In the genomic region with DNA sequence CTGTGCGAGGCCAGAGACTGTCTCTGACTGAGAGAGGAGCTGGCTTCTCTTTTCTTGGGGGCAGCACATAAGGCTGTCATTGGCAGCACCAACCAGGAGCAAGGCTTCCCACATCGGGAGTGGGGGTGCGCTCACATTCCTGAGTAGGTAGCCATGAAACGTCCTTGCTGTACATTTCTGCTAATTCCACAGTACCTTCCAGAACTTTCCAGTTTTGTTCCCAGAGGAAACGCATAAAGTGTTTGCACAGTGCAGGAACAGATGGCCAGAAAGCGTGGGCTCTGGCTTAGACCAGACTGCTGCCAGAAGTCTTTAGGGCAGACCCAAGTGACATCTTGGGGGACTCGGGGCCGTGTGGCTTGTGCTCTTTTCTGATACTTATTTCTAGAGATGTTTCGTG, we compare ENCODE assay signal across 9 mouse cellular contexts. TPM values are rescaled to one million over a fixed set of nuclear protein-coding genes. Genes with fewer than 3 reads are reported as not detected.
DNase-seq lines count a peak whose midpoint lies in the region; ATAC-seq lines count a peak whose summit lies in the region.
"Had no signal": no experiment of that assay in that cellular context is flagged by ENCODE, and none has a peak within 500 bp of the region (broad histone marks: within the 10 kb centered on the region; RNA-seq: fewer than 3 reads in every experiment).

No protein-coding gene starts in this region.

- peak overlapping the region; percentile 33 for H3K4me2 ChIP-seq in kidney, embryonic 14.5 days (replicated peaks; ENCODE audit: low read depth, low read length)
- no peak overlapping the region for H3K4me2 ChIP-seq in forebrain, embryonic 13.5 days
- peak overlapping the region; percentile 45 for H3K4me2 ChIP-seq in limb, embryonic 15.5 days

- H3K9ac ChIP-seq in kidney, embryonic 14.5 days (ENCODE audit: low read depth, low read length) = peak overlapping the region; percentile 20; the same call in 1 of the 2 replicates
- peak overlapping the region; percentile 45; the same call in 1 of the 2 replicates for H3K9ac ChIP-seq in forebrain, embryonic 13.5 days
- H3K9ac ChIP-seq in limb, embryonic 15.5 days = peak overlapping the region; percentile 14; the same call in 1 of the 2 replicates

- 53% methylated on average over 9 of the region's 9 CpGs for WGBS in kidney, embryonic 14.5 days
- WGBS in forebrain, embryonic 13.5 days = 88% methylated on average over 9 of the region's 9 CpGs
- 14% methylated on average over 9 of the region's 9 CpGs for WGBS in limb, embryonic 15.5 days

- H3K4me1 ChIP-seq in kidney, embryonic 14.5 days (ENCODE audit: control insufficient read depth, insufficient read depth, low read length) = peaks cover 37% of the 10 kb centered on the region
- peaks cover 23% of the 10 kb centered on the region for H3K4me1 ChIP-seq in forebrain, embryonic 13.5 days
- peaks cover 79% of the 10 kb centered on the region for H3K4me1 ChIP-seq in limb, embryonic 15.5 days

- H3K36me3 ChIP-seq in kidney, embryonic 14.5 days (ENCODE audit: control insufficient read depth, insufficient read depth, low read length) = no peaks in the 10 kb centered on the region
- peaks cover 4% of the 10 kb centered on the region; the same call in 1 of the 2 replicates for H3K36me3 ChIP-seq in forebrain, embryonic 13.5 days (ENCODE audit: poor library complexity, severe bottlenecking)
- H3K36me3 ChIP-seq in limb, embryonic 15.5 days = no peaks in the 10 kb centered on the region

- no peak for DNase-seq in kidney, postnatal 36 days
- DNase-seq in cerebellum, postnatal 25 days = peak; percentile 72 to 73
- no peak for DNase-seq in thymus, postnatal 25 days
- DNase-seq: right cerebral cortex, postnatal 14 days had no signal

- H3K27me3 ChIP-seq in kidney, embryonic 14.5 days (ENCODE audit: control insufficient read depth, insufficient read depth, low read length) = no peaks in the 10 kb centered on the region
- H3K27me3 ChIP-seq in forebrain, embryonic 13.5 days = no peaks in the 10 kb centered on the region
- no peaks in the 10 kb centered on the region for H3K27me3 ChIP-seq in limb, embryonic 15.5 days

- peak overlapping the region; percentile 74 for H3K27ac ChIP-seq in kidney, embryonic 14.5 days (ENCODE audit: low read depth, low read length)
- peak overlapping the region; percentile 25; the same call in 1 of the 2 replicates for H3K27ac ChIP-seq in forebrain, embryonic 13.5 days
- H3K27ac ChIP-seq in limb, embryonic 15.5 days = peak overlapping the region; percentile 98

- H3K4me3 ChIP-seq in kidney, embryonic 14.5 days (ENCODE audit: low read length) = 0 out of 2 replicates have a peak overlapping the region, but pooled peaks have one; percentile 2
- H3K4me3 ChIP-seq in forebrain, embryonic 13.5 days = no peak overlapping the region
- peak overlapping the region; percentile 24 for H3K4me3 ChIP-seq in limb, embryonic 15.5 days

- no peak for ATAC-seq in kidney, embryonic 14.5 days (ENCODE audit: low FRiP score, low TSS enrichment)
- ATAC-seq in forebrain, embryonic 13.5 days = no peak
- ATAC-seq in limb, embryonic 15.5 days (ENCODE audit: insufficient number of reproducible peaks, low FRiP score, low TSS enrichment, low read depth) = peak; percentile 62
- ATAC-seq in CD4-positive, CD25-positive, alpha-beta regulatory T cell, adult 4 months = no peak
- ATAC-seq in erythroblast, adult 5-6 weeks (replicated peaks; ENCODE audit: low FRiP score, poor library complexity, severe bottlenecking) = no peak

- 0 out of 2 replicates have a peak, but pooled peaks cover 2% of the 10 kb centered on the region for H3K9me3 ChIP-seq in kidney, embryonic 14.5 days (ENCODE audit: control insufficient read depth, low read length)
- H3K9me3 ChIP-seq in forebrain, embryonic 13.5 days (replicated peaks) = no peaks in the 10 kb centered on the region
- H3K9me3 ChIP-seq in limb, embryonic 15.5 days = no peaks in the 10 kb centered on the region

RNA-seq across cellular contexts. Expression of gene Faap20, which starts 34.0 kb away (rescaled TPM):
- 63.4 and 73.8 TPM in 2 replicates for polyA plus RNA-seq in kidney, embryonic 14.5 days (2014; fragmentation: Nextera tagmentation; extraction: Ambion mirVana)
- 90.3 and 93.2 TPM in 2 replicates for polyA plus RNA-seq in forebrain, embryonic 13.5 days (2015; fragmentation: Nextera tagmentation; extraction: Ambion mirVana)
- 74.0 and 76.2 TPM in 2 replicates for polyA plus RNA-seq in limb, embryonic 15.5 days (2015; fragmentation: Nextera tagmentation; extraction: Ambion mirVana)
- 10 to 100 TPM; 50.4 to 58.5 TPM for polyA plus RNA-seq in CD4-positive, CD25-positive, alpha-beta regulatory T cell, adult 4 months (2017; shearing (Covaris generic))
- total RNA-seq in erythroblast, adult 5-6 weeks (2015; ENCODE audit: low replicate concordance) = 5.4 and 8.1 TPM in 2 replicates
- total RNA-seq in erythroblast, adult 5-6 weeks (2017; ENCODE audit: low replicate concordance) = 2.9 and 3.5 TPM in 2 replicates

Comparison
In these comparisons a context has a peak if more than half of its experiments do, and no peak if none do; other contexts are left out.
1. H3K27ac ChIP-seq: peak in every context shown above with its lines; median percentile 98 in limb, embryonic 15.5 days; 74 in kidney, embryonic 14.5 days; 25 in forebrain, embryonic 13.5 days.
2. DNase-seq: peak in cerebellum, postnatal 25 days (2 of 2); none in kidney, postnatal 36 days (0 of 2) and thymus, postnatal 25 days (single experiment).
3. Peak in every context shown above with its lines, with median percentiles within 50 percentile points of each other: H3K9ac ChIP-seq.